Mouse (Mus musculus) urinary bladder, postnatal 36 days (tissue): ENCODE measurements at regions not wholly inside any gene's neighbourhood (a gene's known extent, or its start where the extent isn't known, plus 50 kb on each side); places are given as distances from the start of the nearest gene placed in this dataset.

Source experiments
- DNase-seq, 2 experiments: peaks; one replicate each; pipeline ENCODE4 v3.0.0; 2022; ENCODE audit warnings: low spot score in 2 of 2, mixed read lengths in 1 of 2

- no peak for DNase-seq
These were observed 51.6 kb upstream of the Polg start for GRCm38 (mm10) chr7:79517581-79518337.

- DNase-seq, result no peak
These were observed 50.1 kb upstream of the Polg start for GRCm38 (mm10) chr7:79516287-79516686.
